Comparison of ENCODE assay signal across 23 mouse cellular contexts in the genomic region with DNA sequence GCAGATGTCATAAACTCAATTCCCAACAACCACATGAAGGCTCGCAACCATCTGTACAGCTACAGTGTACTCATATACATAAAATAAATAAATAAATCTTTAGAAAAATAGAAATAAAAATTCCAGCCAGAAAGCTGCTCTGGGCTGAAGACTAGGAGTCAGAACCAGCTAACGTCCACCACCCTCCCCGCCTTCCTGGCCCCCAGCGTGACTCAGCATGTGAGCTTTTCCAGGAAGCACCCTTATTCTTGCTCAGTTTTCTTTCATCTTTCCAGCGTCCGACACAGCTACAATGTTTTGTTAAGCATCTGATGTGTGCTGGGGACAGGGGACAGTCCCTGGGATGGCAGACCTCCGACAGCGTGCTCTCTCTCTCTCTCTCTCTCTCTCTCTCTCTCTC. TPM values are rescaled to one million over a fixed set of nuclear protein-coding genes. Genes with fewer than 3 reads are reported as not detected.
DNase-seq lines count a peak whose midpoint lies in the region; TF ChIP-seq lines count a peak whose summit lies in the region.
"Had no signal": no experiment of that assay in that cellular context is flagged by ENCODE, and none has a peak within 500 bp of the region (broad histone marks: within the 10 kb centered on the region; RNA-seq: fewer than 3 reads in every experiment).

No protein-coding gene starts in this region.

- peak; percentile 31 for DNase-seq in adrenal gland, postnatal 14 days
- no peak for DNase-seq in adrenal gland, adult 18-20 months (ENCODE audit: low spot score in 2 of 2)
- peak; percentile 16 for DNase-seq in kidney, postnatal 14 days
- no peak for DNase-seq in kidney, postnatal 25 days
- peak; percentile 47 for DNase-seq in 3134 (ENCODE audit: extremely low read depth, insufficient read length, low spot score)
- no peak for DNase-seq in CH12.LX (ENCODE audit: extremely low read depth)
- no peak for DNase-seq in right cerebral cortex, postnatal 36 days (ENCODE audit: low spot score in 2 of 2)
- DNase-seq in heart, embryonic 10.5 days (ENCODE audit: low spot score) = no peak
- DNase-seq: adrenal gland, adult 8-10 months; cerebellum, adult 18-20 months; cerebellum, adult 9-10 months; cerebellum, postnatal 14 days; gastrocnemius, postnatal 10 days; gastrocnemius, postnatal 36 days; heart, adult 2 months had no signal

- H3K4me3 ChIP-seq in CH12.LX (replicated peaks in 1 of 3; ENCODE audit: low read depth in 2 of 3, low read length in 2 of 3, poor library complexity in 1 of 3) = no peak overlapping the region
- no peak overlapping the region for H3K4me3 ChIP-seq in heart, embryonic 10.5 days
- H3K4me3 ChIP-seq: forebrain, embryonic 10.5 days; forebrain, embryonic 13.5 days; heart, adult 2 months; hindbrain, embryonic 10.5 days; hindbrain, embryonic 13.5 days had no signal

- TF ChIP-seq POLR2A in CH12.LX (IDR thresholded peaks at IDR 0.05; ENCODE audit: low read depth, low read length) = no peak

- no peak for TF ChIP-seq RAD21 in CH12.LX (IDR thresholded peaks at IDR 0.05; ENCODE audit: low read depth, low read length)

- H3K36me3 ChIP-seq in CH12.LX (replicated peaks in 1 of 2; ENCODE audit: control insufficient read depth in 1 of 2, insufficient read depth in 1 of 2, low read length in 1 of 2) = no peaks in the 10 kb centered on the region
- no peaks in the 10 kb centered on the region for H3K36me3 ChIP-seq in heart, embryonic 10.5 days
- H3K36me3 ChIP-seq: G1E had no signal

- peaks cover under 1% of the 10 kb centered on the region for H3K9me3 ChIP-seq in CH12.LX (replicated peaks; ENCODE audit: low read length)
- H3K9me3 ChIP-seq in heart, embryonic 10.5 days = no peaks in the 10 kb centered on the region
- H3K9me3 ChIP-seq: forebrain, embryonic 10.5 days; forebrain, embryonic 13.5 days; G1E; hindbrain, embryonic 13.5 days had no signal

- H3K27ac ChIP-seq in CH12.LX (ENCODE audit: insufficient read depth, low read depth) = no peak overlapping the region
- no peak overlapping the region for H3K27ac ChIP-seq in heart, embryonic 10.5 days
- H3K27ac ChIP-seq: forebrain, embryonic 10.5 days; forebrain, embryonic 13.5 days; heart, adult 2 months; hindbrain, embryonic 10.5 days; hindbrain, embryonic 13.5 days had no signal

- in situ Hi-C loops in CH12.LX (cut with MboI; ENCODE audit: low pct_ligation_motif_present, low pct_unique_long_range_greater_than_20kb, low sequenced_read_pairs) = no loop called here

- dilution Hi-C loops in CH12.LX (cut with MboI; ENCODE audit: extremely low pct_ligation_motif_present, extremely low pct_unique_long_range_greater_than_20kb, low sequenced_read_pairs) = no loop called here

- no peak for TF ChIP-seq EP300 in CH12.LX (IDR thresholded peaks at IDR 0.05; ENCODE audit: low read length)

- WGBS in heart, embryonic 10.5 days = 81% methylated on average over 8 of the region's 8 CpGs

- peaks cover 10 to 40% of the 10 kb centered on the region in 2 experiments for H3K4me1 ChIP-seq in CH12.LX (ENCODE audit: control insufficient read depth in 1 of 2, insufficient read depth in 2 of 2)
- peaks cover 32% of the 10 kb centered on the region for H3K4me1 ChIP-seq in heart, embryonic 10.5 days

- no peak overlapping the region for H3K9ac ChIP-seq in CH12.LX (ENCODE audit: insufficient read depth, low read depth)
- H3K9ac ChIP-seq: forebrain, embryonic 13.5 days; hindbrain, embryonic 13.5 days had no signal

- H3K79me2 ChIP-seq in CH12.LX (replicated peaks; ENCODE audit: control insufficient read depth, extremely low read depth, insufficient read depth, poor library complexity, severe bottlenecking) = no peaks in the 10 kb centered on the region

- no peak overlapping the region for H3K4me2 ChIP-seq in CH12.LX (ENCODE audit: insufficient read depth, low read depth, poor library complexity, severe bottlenecking)
- H3K4me2 ChIP-seq: forebrain, embryonic 13.5 days; heart, embryonic 11.5 days; hindbrain, embryonic 13.5 days had no signal

- no peak for TF ChIP-seq CTCF in CH12.LX (conservative IDR thresholded peaks at IDR 0.05 in 1 of 2, IDR thresholded peaks at IDR 0.05 in 1 of 2; ENCODE audit: low read depth in 2 of 2, low read length in 2 of 2)

- no peaks in the 10 kb centered on the region for H3K27me3 ChIP-seq in CH12.LX (replicated peaks)
- H3K27me3 ChIP-seq in heart, embryonic 10.5 days (ENCODE audit: insufficient read depth, poor library complexity, severe bottlenecking) = no peaks in the 10 kb centered on the region
- H3K27me3 ChIP-seq: forebrain, embryonic 13.5 days; hindbrain, embryonic 13.5 days had no signal

TF ChIP-seq in CH12.LX, 34 proteins besides CTCF, POLR2A, EP300 and RAD21:
- TF ChIP-seq RCOR1 (conservative IDR thresholded peaks at IDR 0.05; ENCODE audit: low read depth, low read length) = no peak
- TF ChIP-seq BHLHE40 (IDR thresholded peaks at IDR 0.05; ENCODE audit: low read depth, low read length) = 0 out of 2 replicates have a peak, but pooled peaks have one; percentile 10
TF ChIP-seq in CH12.LX: peak in this region for 1.

RNA-seq across cellular contexts. Expression of gene Spire2, which starts 12.6 kb away (rescaled TPM):
- total RNA-seq in adrenal gland, postnatal 14 days (2021) = 1.9 and 2.3 TPM in 2 replicates
- total RNA-seq in adrenal gland, adult 18-20 months (2021) = 1 to 10 TPM; 1.7 to 3.1 TPM
- total RNA-seq in CH12.LX (2012; rRNA removed) = 2.3 and 2.9 TPM in 2 replicates
- 0.96 and 1.1 TPM in 2 replicates for total RNA-seq in CH12.LX (2014; rRNA removed)
- polyA plus RNA-seq in CH12.LX (2012; ENCODE audit: insufficient read length, low read depth) = 2.3 and 2.6 TPM in 2 replicates
- polyA plus RNA-seq in heart, embryonic 10.5 days (2016; fragmentation: Nextera tagmentation; extraction: Ambion mirVana) = 4.4 TPM in 2 replicates
- total RNA-seq: granulocyte monocyte progenitor cell, adult 5-6 weeks had no signal

RNA-seq across cellular contexts. Expression of gene Fanca, which starts 26.8 kb away (rescaled TPM):
- total RNA-seq in adrenal gland, postnatal 14 days (2021) = 6.0 and 9.4 TPM in 2 replicates
- total RNA-seq in adrenal gland, adult 18-20 months (2021) = 1 to 10 TPM; 1.2 to 4.2 TPM
- total RNA-seq in CH12.LX (2012; rRNA removed) = 39.2 and 50.7 TPM in 2 replicates
- 21.9 and 26.7 TPM in 2 replicates for total RNA-seq in CH12.LX (2014; rRNA removed)
- polyA plus RNA-seq in CH12.LX (2012; ENCODE audit: insufficient read length, low read depth) = 57.8 and 60.6 TPM in 2 replicates
- 28.9 and 31.5 TPM in 2 replicates for polyA plus RNA-seq in heart, embryonic 10.5 days (2016; fragmentation: Nextera tagmentation; extraction: Ambion mirVana)
- total RNA-seq: gastrocnemius, adult 18-20 months had no signal

RNA-seq across cellular contexts. Expression of gene Tcf25, which starts 28.4 kb away (rescaled TPM):
- total RNA-seq in adrenal gland, postnatal 14 days (2021) = 189 and 198 TPM in 2 replicates
- total RNA-seq in adrenal gland, adult 18-20 months (2021) = 100 to 1,000 TPM; 218 to 255 TPM
- total RNA-seq in CH12.LX (2012; rRNA removed) (142 and 168 TPM in 2 replicates), CH12.LX (2014; rRNA removed) (204 and 207 TPM in 2 replicates)
- 393 and 396 TPM in 2 replicates for polyA plus RNA-seq in CH12.LX (2012; ENCODE audit: insufficient read length, low read depth)
- polyA plus RNA-seq in heart, embryonic 10.5 days (2016; fragmentation: Nextera tagmentation; extraction: Ambion mirVana) = 153 and 172 TPM in 2 replicates

Comparison
In these comparisons a context has a peak if more than half of its experiments do, and no peak if none do; other contexts are left out.
1. DNase-seq: peak in adrenal gland, postnatal 14 days (single experiment), kidney, postnatal 14 days (single experiment) and 3134 (single experiment); none in adrenal gland, adult 18-20 months (0 of 2), kidney, postnatal 25 days (0 of 2), CH12.LX (single experiment), right cerebral cortex, postnatal 36 days (0 of 2) and heart, embryonic 10.5 days (single experiment).